Mouse (Mus musculus): Measurements from ENCODE around the gene Rnf167. TPM values are rescaled to one million over a fixed set of nuclear protein-coding genes. Genes with fewer than 3 reads are reported as not detected.
A peak's percentile ranks its signal among the peaks of the same experiment; 100 is the strongest.

The Rnf167 gene
- total RNA-seq, 2 experiments from 2014 or later, result 72.6 to 80.7 TPM

DNA sequence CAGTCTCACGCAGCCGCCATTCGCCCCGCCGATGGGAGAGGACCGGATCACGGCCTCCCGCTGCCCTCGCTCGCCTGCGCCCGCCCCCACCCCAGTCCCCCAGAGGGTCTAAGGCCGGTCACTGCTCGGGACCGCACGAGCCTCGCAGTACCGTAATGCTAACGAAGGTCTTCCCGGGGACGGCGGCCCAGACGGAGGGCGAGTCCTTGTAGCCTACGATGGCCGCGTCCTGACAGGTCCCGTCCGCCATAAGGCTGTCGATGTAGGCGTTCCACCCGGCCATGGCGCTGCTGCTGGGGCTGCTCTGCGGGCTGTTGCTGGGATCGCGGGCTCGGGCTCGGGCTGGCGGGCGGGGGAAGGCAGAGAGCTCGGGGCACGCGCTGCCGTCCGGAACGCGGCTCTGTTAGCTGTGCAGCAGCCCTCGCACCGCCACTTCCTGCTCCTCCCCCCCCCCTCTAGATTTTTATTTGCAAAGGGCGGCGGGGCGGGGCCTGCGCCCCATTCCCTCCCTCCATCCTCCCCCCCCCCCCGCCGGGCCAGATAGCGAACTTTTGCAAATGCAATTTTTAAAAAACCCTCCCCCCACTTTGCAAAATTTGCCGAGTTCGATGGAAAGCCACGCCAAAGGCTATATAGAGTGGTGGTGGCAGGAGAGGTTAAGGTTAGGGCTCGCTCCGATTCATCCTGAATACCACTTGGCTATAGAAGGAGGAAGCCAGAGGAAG, 7.3 kb downstream of the Rnf167 start, which contains the start of gene Pfn1:
Gene Pfn1, minus strand, starts transcription at position 447 of the 725 bp plus-strand sequence.
- peak; percentile 74 to 77 for DNase-seq (ENCODE audit: low spot score in 2 of 2)

DNA sequence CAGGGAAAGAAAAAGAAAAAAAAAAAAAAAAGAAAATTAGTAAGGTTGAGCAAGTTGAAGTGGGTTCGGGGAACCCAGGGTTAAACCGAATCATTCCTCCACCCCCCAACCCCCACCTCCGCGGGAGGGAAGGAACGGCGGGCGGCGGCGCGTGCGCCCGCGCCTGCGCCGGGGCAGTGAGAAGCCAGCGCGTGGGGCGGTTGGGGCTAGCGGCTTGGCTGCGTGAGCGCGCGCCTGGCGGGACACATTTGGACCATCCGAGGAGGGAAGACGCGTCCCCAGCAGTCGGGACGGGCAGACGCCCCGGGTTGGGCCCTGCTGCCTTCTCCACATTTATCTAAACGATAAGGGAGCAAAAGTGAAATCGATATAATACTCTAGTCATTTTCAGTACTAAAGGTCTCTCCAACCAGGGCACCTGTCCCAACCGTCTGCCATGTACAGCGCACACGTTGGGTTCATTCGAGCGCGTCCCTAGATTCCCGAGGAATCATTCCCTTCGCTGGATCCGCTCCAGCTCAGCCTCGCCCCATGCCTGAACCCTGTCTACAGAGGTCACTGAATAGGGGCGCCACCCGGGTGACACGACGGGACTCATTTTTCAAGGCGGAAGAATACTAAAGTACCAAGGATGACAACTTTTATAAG, 8.0 kb downstream of the Rnf167 start:
- DNase-seq (ENCODE audit: low spot score in 2 of 2), result peak; percentile 80 to 85

DNA sequence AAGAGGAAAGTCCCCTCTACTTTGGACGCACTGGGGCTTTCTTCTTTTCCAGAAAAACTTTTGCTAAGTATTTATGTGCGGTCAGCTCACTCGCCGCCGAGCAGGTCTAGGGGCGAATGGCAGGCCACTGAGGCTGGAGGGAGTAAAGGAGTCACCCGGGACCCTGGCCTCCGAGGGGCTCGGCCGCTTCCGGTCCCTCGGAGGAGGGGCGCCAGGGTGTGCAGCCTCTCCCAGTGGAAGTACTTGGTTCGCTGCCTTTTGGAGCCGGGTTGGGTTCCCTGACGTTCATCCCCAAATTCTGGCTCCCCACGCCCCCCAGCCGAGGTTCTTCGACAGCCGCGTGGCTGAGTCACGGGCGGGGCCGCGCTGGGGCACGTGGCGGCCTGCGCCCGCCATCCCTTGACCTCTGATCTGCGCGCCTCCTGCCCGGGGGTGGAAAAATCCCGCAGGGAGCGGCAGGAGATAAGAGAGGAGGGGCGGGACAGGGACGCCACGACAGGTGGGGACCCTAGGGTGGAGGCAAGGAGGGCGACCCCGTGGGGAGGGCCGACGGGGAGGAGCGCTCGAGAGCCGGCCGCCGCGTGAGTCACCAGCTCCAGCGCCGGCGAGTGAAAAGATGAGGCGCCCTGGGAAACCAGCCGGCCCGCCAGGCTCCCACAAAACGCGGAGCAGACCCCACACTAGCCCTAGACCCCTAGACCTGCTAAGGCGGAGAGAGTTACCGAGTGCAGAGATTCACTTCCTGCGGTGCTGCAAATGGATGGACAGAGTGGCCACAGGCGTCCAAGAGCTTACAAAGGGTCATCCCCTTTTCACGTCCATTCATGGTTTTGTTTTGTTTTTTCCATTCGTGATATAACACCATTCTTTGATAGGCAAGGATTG, 8.8 kb downstream of the Rnf167 start:
- DNase-seq (ENCODE audit: low spot score in 2 of 2), result peak; percentile 72 to 77

DNA sequence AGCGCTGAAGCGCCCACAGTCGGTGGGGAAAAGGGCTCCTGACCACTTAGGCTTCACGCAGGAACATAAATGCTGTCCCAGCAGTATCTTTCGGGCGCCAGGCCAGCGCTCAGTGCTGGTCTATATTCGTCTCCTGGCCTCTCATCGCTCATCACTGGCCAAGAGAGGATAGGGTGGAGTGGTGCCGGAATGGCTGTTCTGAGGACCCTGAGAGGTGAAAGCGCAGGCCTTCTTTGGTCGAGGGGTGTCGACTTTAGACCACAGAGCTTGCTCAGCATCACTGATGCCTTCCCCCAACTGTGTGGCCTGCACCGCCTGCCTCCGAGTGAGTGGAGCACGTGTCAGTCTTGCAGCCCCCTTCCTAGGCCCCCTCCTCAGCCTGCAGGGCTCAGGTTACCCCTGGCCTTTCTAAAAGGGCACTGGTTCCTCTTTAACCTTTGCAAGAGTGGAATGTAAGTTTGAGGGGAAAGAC, 9.5 kb downstream of the Rnf167 start:
- no peak for DNase-seq (ENCODE audit: low spot score in 2 of 2)

DNA sequence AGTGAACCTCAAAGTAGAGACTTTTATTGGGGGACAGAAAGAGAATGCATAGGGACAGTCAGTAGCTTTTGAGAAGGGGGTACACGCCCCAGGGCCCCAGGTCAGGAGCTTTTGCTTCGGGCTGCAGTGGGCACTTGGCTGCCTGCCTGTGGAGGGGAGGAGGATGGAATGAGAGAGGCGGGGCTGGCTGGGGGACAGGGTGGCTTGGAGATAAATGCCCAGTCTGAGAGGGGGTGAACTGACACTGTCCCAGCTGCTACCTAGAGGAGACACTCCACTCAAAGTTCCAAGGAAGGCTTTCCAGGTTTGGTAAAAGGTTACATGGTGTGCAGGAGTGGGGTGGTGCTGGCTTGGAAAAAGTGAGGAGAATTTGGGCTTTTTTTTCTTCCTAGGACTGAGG, 9.9 kb downstream of the Rnf167 start, which contains the start of gene Eno3:
Gene Eno3, plus strand, starts transcription at position 239 of the 400 bp plus-strand sequence.
- DNase-seq (ENCODE audit: low spot score in 2 of 2), result no peak

DNA sequence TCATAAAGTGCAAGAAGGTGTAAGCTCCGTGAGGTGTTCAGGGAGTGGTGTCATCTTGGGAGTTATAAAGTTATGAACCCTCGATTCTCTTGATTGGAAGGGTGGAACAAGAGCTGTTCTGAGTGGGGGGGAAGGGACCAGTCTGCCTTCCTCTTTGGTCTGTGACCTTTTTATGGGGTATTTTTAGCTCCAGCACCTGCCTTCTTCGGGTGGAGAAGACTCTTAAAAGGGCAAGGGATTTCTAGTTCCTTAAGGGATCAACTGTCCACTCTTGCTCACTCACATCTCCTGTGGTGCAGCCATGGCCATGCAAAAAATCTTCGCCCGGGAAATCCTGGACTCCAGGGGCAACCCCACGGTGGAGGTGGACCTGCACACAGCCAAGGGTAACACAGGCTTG, 10.5 kb downstream of the Rnf167 start:
- no peak for DNase-seq (ENCODE audit: low spot score in 2 of 2)

DNA sequence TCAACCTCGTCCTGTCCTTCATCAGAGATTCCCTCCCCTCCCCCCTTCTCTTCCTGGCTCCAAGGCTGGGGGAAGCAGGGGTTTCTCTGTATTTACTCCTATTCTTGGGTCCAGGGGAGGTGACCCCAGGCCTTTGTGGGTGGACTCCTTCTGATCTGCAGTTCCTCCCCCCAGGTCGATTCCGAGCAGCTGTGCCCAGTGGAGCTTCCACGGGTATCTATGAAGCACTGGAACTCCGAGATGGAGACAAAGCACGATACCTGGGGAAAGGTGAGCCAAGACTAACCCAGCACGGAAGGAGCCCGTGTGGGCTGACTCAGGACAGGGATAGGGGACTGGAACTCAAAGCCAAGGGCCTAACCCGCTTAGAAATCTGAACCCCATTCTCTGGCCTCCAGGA, 11.0 kb downstream of the Rnf167 start:
- no peak for DNase-seq (ENCODE audit: low spot score in 2 of 2)

DNA sequence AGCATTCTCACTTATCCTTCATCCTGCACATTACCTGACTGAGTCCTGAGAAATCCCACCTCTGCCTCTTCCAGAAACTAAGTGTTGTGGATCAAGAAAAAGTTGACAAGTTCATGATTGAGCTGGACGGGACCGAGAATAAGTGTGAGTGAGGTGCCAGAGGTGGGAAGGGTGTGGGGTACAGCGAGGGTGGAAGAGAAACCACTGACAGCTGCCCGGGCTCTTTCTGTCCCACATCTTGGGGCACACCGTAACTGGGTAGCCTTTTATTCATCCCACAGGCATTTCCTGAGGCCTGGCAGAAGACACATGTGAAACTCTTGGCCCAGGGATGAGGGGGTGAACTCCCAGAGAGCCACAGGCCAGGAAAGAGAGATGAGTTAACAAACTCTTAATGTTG, 11.5 kb downstream of the Rnf167 start:
- no peak for DNase-seq (ENCODE audit: low spot score in 2 of 2)

DNA sequence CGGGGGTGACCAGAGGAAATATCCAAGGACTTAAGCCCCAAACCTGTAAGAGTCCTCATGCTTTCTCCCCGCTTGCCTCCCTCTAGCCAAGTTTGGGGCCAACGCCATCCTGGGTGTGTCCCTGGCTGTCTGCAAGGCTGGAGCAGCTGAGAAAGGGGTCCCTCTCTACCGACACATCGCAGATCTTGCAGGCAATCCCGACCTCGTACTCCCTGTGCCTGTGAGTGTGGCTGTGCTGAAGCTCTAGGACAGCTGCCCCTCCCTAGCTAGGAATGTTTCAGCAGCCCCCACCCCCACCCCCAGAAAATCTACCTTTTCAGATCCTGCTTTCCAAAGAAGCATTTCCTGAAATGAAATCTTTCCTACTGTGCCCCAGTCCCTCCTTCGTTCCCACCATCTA, 11.9 kb downstream of the Rnf167 start:
- no peak for DNase-seq (ENCODE audit: low spot score in 2 of 2)

DNA sequence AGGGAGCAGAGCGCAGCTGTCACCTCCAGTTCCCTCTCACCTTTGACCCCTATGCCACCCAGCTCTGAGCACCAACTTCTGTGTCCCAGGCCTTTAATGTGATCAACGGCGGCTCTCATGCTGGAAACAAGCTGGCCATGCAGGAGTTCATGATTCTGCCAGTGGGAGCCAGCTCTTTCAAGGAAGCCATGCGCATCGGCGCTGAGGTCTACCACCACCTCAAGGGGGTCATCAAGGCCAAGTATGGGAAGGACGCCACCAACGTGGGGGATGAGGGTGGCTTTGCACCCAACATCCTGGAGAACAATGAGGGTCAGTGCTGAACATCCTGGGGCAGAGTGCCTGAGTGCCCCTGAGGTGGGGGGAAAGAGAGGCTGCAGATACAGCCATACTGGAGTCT, 13.5 kb downstream of the Rnf167 start:
- no peak for DNase-seq (ENCODE audit: low spot score in 2 of 2)

DNA sequence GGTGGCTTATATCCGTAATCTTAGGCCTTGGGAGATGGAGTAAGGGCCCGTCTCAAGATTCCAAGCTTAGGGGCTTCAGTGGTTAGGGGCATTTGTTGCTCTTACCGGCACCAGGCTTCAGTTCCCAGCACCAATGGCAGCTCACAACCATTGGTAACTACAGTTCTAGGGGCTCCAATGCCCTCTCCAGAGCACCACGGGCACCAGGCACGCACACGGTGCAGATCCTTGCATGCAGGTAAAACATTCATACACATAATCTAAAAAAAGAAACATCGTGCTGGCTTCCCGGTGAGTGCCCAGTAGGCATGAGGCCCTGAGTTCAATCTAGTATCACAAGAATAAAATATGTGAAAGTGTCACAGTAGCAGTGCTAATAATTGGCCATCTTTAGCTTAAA, 16.1 kb downstream of the Rnf167 start:
- DNase-seq (ENCODE audit: low spot score in 2 of 2), result no peak

DNA sequence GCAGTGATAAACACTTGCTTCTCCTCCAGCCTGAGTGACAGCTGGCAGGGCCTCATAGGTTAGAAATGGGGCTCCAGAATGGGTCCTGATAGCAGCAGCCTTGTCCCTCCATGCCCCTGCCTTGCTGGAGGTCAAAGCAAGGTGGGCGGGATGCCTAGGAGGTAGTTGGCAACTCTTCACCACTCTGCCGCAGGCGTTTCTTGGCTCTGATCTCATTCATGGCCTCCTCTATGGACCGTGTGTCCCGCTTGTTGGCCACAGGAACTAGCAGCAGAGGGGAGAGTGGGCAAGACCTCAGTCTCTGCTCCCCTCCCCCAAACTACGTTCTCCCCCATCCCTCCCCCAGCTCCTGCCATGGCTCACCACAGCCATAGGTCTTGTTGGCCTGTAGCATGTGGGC, 16.9 kb downstream of the Rnf167 start:
- no peak for DNase-seq (ENCODE audit: low spot score in 2 of 2)

DNA sequence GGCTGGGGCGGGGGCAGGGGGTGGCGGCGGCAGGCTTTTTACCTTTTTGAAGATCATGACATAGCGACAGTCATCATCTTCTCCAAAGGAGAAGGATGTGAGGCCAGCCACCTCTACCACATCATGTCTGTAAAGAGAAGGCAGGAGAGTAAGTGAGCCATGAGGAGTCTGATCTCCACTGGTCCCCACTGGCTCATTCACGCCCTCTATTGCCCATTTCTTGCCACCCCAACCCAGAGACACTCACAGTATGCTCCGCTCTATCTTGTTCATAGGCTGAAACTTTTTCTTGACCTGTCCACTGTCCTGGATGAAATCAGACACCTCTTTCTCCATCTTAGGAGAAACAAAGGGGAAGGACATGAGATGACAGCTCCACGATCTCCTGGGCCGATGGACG, 17.7 kb downstream of the Rnf167 start:
- no peak for DNase-seq (ENCODE audit: low spot score in 2 of 2)

DNA sequence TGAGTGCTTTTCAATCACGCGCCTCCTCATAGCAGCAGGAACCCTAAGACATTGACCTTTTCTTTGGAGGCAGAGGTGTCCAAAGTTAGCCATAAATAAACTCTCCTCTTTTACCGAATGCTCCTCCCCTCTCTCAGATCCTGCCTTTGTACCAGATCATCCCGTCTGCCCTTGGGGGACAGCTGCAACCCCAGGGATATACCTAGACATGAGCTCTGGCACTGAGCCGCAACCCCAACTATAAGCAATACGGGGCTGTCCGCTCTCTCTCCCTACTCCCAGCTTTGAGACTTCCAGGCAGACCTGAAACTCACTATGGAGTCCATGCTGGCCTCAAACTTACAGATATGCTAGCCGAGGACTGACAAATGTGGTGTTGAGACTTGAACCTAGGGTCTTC, 19.7 kb downstream of the Rnf167 start:
- DNase-seq (ENCODE audit: low spot score in 2 of 2), result no peak

DNA sequence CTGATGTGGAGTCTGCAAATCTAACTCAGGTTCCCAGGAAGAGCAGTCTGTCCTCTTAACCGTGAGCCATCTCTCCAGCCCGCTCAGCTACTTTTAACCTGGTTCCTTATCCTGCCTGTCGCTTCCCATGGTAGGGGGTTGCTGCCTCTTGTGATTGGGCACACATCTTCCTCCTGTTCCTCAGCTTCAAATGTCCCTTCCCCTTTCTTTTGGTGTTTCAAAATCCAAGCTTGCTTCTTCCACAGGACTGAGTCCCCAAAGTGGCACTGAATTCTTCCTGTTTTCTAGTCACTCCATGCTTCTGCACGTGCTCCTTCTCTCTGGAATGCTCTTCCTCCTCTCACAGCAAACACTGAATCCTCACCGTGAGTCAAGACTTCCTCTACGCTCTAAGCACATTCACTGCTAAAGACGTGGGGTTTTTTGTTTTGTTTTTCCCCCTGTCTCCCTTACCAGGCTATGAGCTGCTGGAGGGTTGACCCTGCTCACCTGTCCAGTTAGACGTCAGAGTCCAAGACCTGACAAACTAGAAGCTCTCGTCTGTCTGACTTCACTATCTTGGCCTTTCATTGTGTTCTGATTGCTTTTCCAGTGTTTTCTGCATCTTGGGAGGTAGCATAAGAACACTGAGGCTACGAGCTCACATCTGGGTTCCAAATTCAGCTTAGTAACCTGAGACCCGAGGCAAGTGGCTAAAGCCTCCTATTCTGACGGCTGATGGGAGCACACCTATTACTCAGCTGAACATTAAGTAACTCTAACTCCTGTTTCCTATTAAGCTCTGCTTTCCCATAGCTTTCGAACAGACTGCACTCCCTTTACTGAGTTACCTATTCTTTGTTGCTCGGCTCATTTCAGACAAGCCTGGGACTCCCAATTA, 20.5 kb downstream of the Rnf167 start:
- DNase-seq (ENCODE audit: low spot score in 2 of 2), result no peak

DNA sequence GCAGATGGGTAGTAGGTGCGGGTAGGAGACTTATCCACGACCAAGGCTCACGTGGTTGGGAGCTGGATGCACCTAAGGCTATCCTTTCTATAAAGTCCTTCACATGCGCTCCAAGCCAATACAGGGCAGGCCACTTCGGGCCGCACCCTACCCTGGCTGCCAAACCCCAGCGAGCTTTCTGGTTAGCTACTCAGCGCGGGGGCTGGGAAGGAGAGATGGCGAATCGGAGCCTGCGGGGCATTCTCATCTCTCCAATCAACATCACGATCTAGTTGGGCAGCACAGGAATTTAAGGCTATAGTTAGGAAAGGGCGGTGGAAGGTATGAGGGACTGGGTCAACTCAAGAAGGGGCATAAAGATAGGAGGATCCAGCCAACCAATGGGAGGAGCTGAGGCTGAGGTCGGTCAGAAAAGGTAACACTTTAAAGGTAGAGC, 21.3 kb downstream of the Rnf167 start:
- DNase-seq (ENCODE audit: low spot score in 2 of 2), result peak in 1 of 2 experiments; percentile 57

DNA sequence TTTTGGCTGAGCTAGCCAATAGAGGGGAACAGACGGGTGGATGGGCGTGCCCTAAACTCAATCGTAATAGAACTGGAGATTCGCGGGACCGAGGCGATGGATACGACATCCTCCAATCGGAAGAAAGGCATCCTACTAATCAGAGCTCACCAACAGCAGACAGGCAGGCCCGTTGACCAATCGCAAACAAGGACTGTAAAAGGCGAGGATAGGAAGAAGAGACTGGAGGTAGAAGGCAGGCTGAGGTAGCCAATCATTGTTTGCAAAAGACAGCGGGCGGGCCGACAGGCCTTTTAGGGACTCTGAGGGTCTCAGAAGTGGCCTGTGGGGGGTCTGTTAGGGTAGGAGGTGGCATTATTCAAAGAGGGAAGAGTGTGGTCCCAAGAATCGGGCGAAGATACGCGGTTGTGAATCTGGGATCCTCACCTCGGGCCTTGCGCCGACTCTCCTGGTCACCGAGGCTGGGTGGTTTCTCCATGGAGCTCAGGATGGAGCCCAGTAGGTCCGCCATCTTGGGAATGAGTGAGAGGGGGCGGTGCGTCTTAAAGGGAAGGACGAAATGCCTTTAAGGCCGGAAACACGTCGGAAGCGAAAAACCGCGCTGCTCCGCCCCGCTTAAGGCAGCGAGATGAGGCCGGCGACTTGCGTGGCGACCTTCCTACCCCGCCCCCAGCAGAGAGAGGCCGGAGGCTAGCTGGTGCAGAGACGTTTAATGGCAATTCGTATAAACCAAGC, 21.9 kb downstream of the Rnf167 start, which contains the start of gene Spag7:
Gene Spag7, minus strand, starts transcription at position 646 of the 735 bp plus-strand sequence.
- DNase-seq (ENCODE audit: low spot score in 2 of 2), result peak; percentile 87 to 92

DNA sequence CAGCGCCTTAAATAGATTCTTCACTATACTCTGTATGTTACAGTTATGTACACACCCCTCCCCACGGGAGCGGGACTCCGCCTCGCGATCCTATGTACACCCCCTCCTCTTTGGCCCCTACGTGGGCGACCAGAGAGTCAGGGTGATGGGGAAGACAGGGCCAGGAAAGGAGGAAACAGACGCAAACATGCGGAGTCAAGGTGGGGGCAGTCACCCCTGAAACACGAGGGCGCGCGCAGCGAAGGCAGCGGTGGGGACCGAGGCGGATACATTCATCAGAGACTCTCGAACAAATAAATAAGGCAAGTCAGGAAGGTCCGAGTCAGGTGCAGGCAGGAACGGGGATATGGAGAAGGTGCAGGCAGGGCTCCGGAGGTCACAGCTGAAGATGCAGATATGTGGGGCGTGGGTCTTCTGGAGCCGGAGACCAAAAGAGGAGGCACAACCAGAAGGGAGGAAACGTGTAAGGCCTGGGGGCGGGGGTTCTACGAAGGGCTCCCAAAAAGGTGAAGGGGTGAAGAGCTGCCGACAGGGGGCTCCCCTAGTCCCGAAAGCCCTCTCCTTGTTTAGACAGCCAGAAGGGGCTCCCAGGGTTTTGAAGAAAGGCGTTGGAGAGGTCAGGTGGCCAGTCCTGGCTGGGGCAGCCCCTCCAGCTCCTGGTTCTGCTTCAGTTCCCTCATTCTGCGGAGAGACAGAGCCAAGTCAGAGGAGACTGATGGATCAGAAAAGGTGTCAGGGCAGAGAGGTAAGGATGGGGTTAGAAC, 22.7 kb downstream of the Rnf167 start:
- peak; percentile 72 to 76 for DNase-seq (ENCODE audit: low spot score in 2 of 2)

DNA sequence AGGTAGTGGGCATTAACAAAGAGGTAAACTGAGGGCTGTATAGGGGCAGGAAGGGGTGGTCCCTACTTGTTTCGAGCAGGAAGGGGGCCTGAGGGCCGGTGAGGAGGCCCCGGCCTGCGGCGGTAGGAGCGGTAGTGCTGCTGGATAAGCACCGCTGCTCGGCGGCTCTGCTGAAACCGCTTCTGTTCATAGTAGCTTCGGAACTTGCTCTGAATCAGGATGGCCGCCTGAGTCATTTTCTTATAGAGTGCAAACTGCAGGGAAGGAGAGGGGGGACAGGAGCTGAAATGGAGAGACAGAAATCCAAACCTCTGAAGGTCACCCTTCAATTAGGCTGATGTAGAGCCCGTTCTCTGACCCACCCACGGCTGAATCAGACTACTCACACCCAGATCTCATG, 23.4 kb downstream of the Rnf167 start:
- peak in 1 of 2 experiments; percentile 59 for DNase-seq (ENCODE audit: low spot score in 2 of 2)
